Mouse (Mus musculus) E14TG2a.4 (cell line): ENCODE measurements around the gene Fosb.

Experiments used
- H3K27me3 ChIP-seq: 2 replicates; pipeline ENCODE4 v1.6.1; 2014; ENCODE audit warnings: low read length, control low read depth; ENCODE audit not compliant: insufficient read depth
- H3K36me3 ChIP-seq: 2 replicates; pipeline ENCODE4 v1.6.1; 2014; ENCODE audit warnings: low read length, control low read depth; ENCODE audit not compliant: insufficient read depth
- H3K4me1 ChIP-seq: replicated peaks from 2 replicates; pipeline ENCODE4 v1.6.1; 2014; ENCODE audit warnings: low read depth, low read length, control low read depth
- H3K4me3 ChIP-seq: replicated peaks from 2 replicates; pipeline ENCODE4 v1.5.1; 2014; ENCODE audit warnings: mild to moderate bottlenecking, low read length
- H3K9me3 ChIP-seq: 2 replicates; pipeline ENCODE4 v1.6.1; 2014; ENCODE audit warnings: low read length, control low read depth
- CTCF ChIP-seq: conservative IDR thresholded peaks from 2 replicates; pipeline ENCODE4 v1.5.1; 2014; ENCODE audit warnings: low read length
- NANOG ChIP-seq: IDR thresholded peaks from 2 replicates; pipeline ENCODE4 v1.6.1; 2014; ENCODE audit warnings: borderline replicate concordance, low read length, mixed read lengths
- POU5F1 ChIP-seq: IDR thresholded peaks from 2 replicates; pipeline ENCODE4 v1.6.1; 2014; ENCODE audit warnings: low read length, borderline replicate concordance

Gene Fosb

GRCm38 (mm10) chr7:19335583-19335982 is 25.7 kb upstream of the Fosb start:
- Histone ChIP-seq H3K4me3 (no peak overlapping the region), H3K9me3 (no peaks in the 10 kb centered on the region), H3K36me3 (no peaks in the 10 kb centered on the region), H3K4me1 (peaks cover 23% of the 10 kb centered on the region), H3K27me3 (peaks cover 27% of the 10 kb centered on the region)
- TF ChIP-seq POU5F1 (no peak), NANOG (no peak), CTCF (no peak)

- Histone ChIP-seq H3K36me3 (no peaks in the 10 kb centered on the region), H3K4me3 (peak overlapping the region; percentile 83), H3K4me1 (peaks cover 21% of the 10 kb centered on the region), H3K27me3 (peaks cover 28% of the 10 kb centered on the region), H3K9me3 (no peaks in the 10 kb centered on the region)
- TF ChIP-seq CTCF: no peak
- TF ChIP-seq NANOG: no peak
- TF ChIP-seq POU5F1: no peak
These were observed 23.0 kb upstream of the Fosb start for GRCm38 (mm10) chr7:19332709-19333352.

GRCm38 (mm10) chr7:19331910-19332309 is 22.1 kb upstream of the Fosb start:
- Histone ChIP-seq H3K9me3 (no peaks in the 10 kb centered on the region), H3K27me3 (peaks cover 36% of the 10 kb centered on the region), H3K4me3 (no peak overlapping the region), H3K4me1 (peaks cover 24% of the 10 kb centered on the region), H3K36me3 (no peaks in the 10 kb centered on the region)
- TF ChIP-seq POU5F1: no peak
- no peak for TF ChIP-seq NANOG
- TF ChIP-seq CTCF: no peak

GRCm38 (mm10) chr7:19328425-19328824 is 18.6 kb upstream of the Fosb start:
- Histone ChIP-seq H3K9me3 (no peaks in the 10 kb centered on the region), H3K27me3 (peaks cover 32% of the 10 kb centered on the region), H3K4me3 (no peak overlapping the region), H3K36me3 (no peaks in the 10 kb centered on the region), H3K4me1 (peaks cover 36% of the 10 kb centered on the region)
- TF ChIP-seq POU5F1 (peak; percentile 93), CTCF (peak; percentile 69), NANOG (no peak)

- peaks cover 34% of the 10 kb centered on the region for H3K4me1 ChIP-seq
These were observed 17.9 kb upstream of the Fosb start for GRCm38 (mm10) chr7:19327782-19328181.

GRCm38 (mm10) chr7:19327128-19327527 is 17.3 kb upstream of the Fosb start:
- H3K4me3 ChIP-seq: peak overlapping the region; percentile 61
- H3K4me1 ChIP-seq: peaks cover 30% of the 10 kb centered on the region
- no peaks in the 10 kb centered on the region for H3K36me3 ChIP-seq
- peaks cover 27% of the 10 kb centered on the region for H3K27me3 ChIP-seq
- no peak for TF ChIP-seq NANOG
- no peak for TF ChIP-seq CTCF
- TF ChIP-seq POU5F1: no peak
- no peaks in the 10 kb centered on the region for H3K9me3 ChIP-seq

More at GRCm38 (mm10) chr7:19327782-19328181, 17.9 kb upstream of the Fosb start:
- no peak for TF ChIP-seq POU5F1
- Histone ChIP-seq H3K36me3 (no peaks in the 10 kb centered on the region), H3K9me3 (no peaks in the 10 kb centered on the region), H3K27me3 (peaks cover 28% of the 10 kb centered on the region), H3K4me3 (peak overlapping the region; percentile 61; the same call in 1 of the 2 replicates)

- no peaks in the 10 kb centered on the region for H3K36me3 ChIP-seq
- TF ChIP-seq CTCF: no peak
- no peak for TF ChIP-seq NANOG
- TF ChIP-seq POU5F1: no peak
- H3K4me3 ChIP-seq: peak overlapping the region; percentile 61
- H3K27me3 ChIP-seq: peaks cover 27% of the 10 kb centered on the region
- H3K9me3 ChIP-seq: no peaks in the 10 kb centered on the region
- peaks cover 32% of the 10 kb centered on the region for H3K4me1 ChIP-seq
These were observed 16.5 kb upstream of the Fosb start for GRCm38 (mm10) chr7:19326359-19326758.

GRCm38 (mm10) chr7:19325262-19326199 is 15.7 kb upstream of the Fosb start:
- H3K36me3 ChIP-seq: no peaks in the 10 kb centered on the region
- peaks cover 32% of the 10 kb centered on the region for H3K27me3 ChIP-seq
- peaks cover 32% of the 10 kb centered on the region for H3K4me1 ChIP-seq
- no peaks in the 10 kb centered on the region for H3K9me3 ChIP-seq
- TF ChIP-seq CTCF (no peak), NANOG (no peak), POU5F1 (no peak)
- H3K4me3 ChIP-seq: no peak overlapping the region
